Mouse (Mus musculus): ENCODE measurements around the gene Myl9.

- TF ChIP-seq POLR2A (IDR thresholded peaks at IDR 0.05; ENCODE audit: low read depth, low read length) (no peak), CTCF (IDR thresholded peaks at IDR 0.05; ENCODE audit: extremely low read depth, insufficient read depth, insufficient read length, insufficient replicate concordance) (no peak)
These were observed 28.6 kb downstream of the Myl9 start for GRCm38 (mm10) chr2:156803698-156804372.

Data from spleen, adult 2 months (tissue).